Mouse (Mus musculus) thymus, postnatal 10 days (tissue): Measurements from ENCODE around the gene Slc1a2.

ENCODE experiments used
- DNase-seq, 2 experiments: peaks; one replicate each; pipeline ENCODE4 v3.0.0; 2021; ENCODE audit warnings: low spot score in 2 of 2

The Slc1a2 gene

GRCm38 (mm10) chr2:102815289-102815809 is 156.9 kb downstream of the Slc1a2 start:
- DNase-seq, result no peak

GRCm38 (mm10) chr2:102820225-102820711 is 161.8 kb downstream of the Slc1a2 start:
- no peak for DNase-seq

- DNase-seq, result no peak
Measured at GRCm38 (mm10) chr2:102820790-102821189, 162.3 kb downstream of the Slc1a2 start.

GRCm38 (mm10) chr2:102822036-102822435 is 163.6 kb downstream of the Slc1a2 start:
- no peak for DNase-seq

- DNase-seq, result no peak
Measured at GRCm38 (mm10) chr2:102825961-102826633, 167.6 kb downstream of the Slc1a2 start.

- no peak for DNase-seq
Measured at GRCm38 (mm10) chr2:102827841-102828240, 169.4 kb downstream of the Slc1a2 start.

- DNase-seq, result no peak
Measured at GRCm38 (mm10) chr2:102828381-102828780, 169.9 kb downstream of the Slc1a2 start.

- DNase-seq, result peak; percentile 56 to 65
Measured at GRCm38 (mm10) chr2:102829201-102829600, 170.7 kb downstream of the Slc1a2 start.

- no peak for DNase-seq
Measured at GRCm38 (mm10) chr2:102831547-102831946, 173.1 kb downstream of the Slc1a2 start.

- DNase-seq, result no peak
Measured at GRCm38 (mm10) chr2:102838179-102838578, 179.7 kb downstream of the Slc1a2 start.
